Mouse (Mus musculus) heart, postnatal 36 days (tissue): ENCODE measurements around the gene Gabbr1. TPM values are rescaled to one million over a fixed set of nuclear protein-coding genes. Genes with fewer than 3 reads are reported as not detected.

Experiments
- DNase-seq, 2 experiments: peaks; one replicate each; pipeline ENCODE4 v3.0.0; 2021 to 2022
- intact Hi-C: fragments of 180-260 bp; cut with DNase I; formaldehyde crosslinking; loops from one replicate; pipeline ENCODE4 v1.15.1; 2025
- total RNA-seq, 2 experiments: library from RNA; stranded (reverse); gene quantifications; 2 replicates each; pipeline ENCODE4 v1.2.3; 2021

The Gabbr1 gene
- total RNA-seq, 2 experiments from 2014 or later = 8.6 to 9.4 TPM

DNA sequence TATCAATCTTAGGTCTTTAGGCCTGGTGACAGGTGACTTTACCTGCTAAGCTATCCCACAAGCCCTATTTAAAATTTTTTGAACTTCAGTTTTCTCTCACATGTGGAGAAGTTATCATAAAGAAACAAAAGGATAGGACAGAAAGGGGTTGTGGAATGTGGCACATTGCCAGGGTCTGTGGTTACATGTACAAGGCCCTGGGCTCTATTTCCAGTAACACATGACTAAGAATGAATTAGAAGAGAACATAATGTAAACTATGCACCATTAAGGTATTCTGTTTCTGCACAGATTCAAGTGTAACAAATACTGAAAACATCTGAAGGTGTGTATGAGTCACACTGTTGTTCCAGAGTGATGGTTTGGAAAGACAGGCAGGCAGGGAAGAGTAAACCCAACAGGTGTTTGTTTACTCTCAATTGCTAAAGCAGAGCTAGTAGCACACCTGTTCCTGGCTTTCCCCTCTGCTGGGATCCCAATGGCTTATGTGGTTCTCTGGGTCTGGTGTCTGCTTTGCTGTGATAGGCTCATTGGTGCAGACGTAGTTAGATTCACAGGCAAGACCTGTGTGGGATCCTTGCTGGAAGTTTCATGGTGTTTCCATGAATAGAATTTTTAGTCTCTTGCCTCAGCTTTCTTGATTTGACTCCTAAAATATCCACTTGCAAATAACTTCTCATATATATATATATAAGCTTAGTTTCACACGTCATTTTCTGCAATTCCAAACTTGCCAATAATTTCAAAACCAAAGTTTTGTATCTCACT is 6.5 kb upstream of the Gabbr1 start:
- no peak for DNase-seq
- intact Hi-C loops = no loop called here

- intact Hi-C loops = loop anchor here (2.0 to 5.0 kb wide), 3 partner anchors 86 to 202 kb away; partner anchors contain the start of genes Trim31, Znrd1 and Znrd1as
- DNase-seq = no peak
These were observed 1.0 kb upstream of the Gabbr1 start for GRCm38 (mm10) chr17:37044651-37045244.

GRCm38 (mm10) chr17:37046312-37047112 is 746 bp downstream of the Gabbr1 start:
- intact Hi-C loops = loop anchor here (2.0 to 5.0 kb wide), 4 partner anchors 44 to 204 kb away; partner anchors contain the start of gene Trim31

GRCm38 (mm10) chr17:37047332-37047976 is 1.7 kb downstream of the Gabbr1 start:
- no peak for DNase-seq
- intact Hi-C loops = loop anchor here (2.0 to 5.0 kb wide), 4 partner anchors 45 to 205 kb away; partner anchors contain the start of gene Trim31

More at GRCm38 (mm10) chr17:37046312-37047112, 746 bp downstream of the Gabbr1 start:
- peak in 1 of 2 experiments; percentile 54 for DNase-seq

DNA sequence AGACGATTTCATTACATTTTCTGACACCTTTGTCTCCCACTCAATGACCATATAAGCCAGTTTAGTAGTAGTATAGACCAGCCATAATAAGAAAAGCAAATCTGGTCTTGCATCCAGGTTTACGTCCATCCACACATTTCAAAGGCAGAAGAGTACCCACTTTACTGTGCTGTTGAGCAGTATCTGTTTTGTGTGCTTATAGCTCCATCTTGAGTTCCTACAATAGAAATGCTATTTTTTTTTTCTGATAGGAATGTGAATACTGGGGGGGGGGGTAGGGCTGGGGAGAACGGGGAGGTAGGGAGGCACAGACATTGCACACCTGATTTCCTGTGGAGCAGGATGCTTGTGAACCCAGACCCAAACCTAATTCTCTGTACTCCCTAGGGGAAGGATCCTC is 2.2 kb downstream of the Gabbr1 start:
- no peak for DNase-seq
- intact Hi-C loops = loop anchor here (2.0 to 5.0 kb wide), 4 partner anchors 45 to 206 kb away; partner anchors contain the start of gene Trim31

GRCm38 (mm10) chr17:37048383-37048782 is 2.6 kb downstream of the Gabbr1 start:
- intact Hi-C loops = loop anchor here (5.0 kb wide), 2 partner anchors 151 to 206 kb away; partner anchors contain the start of gene Trim31
- no peak for DNase-seq

- DNase-seq = peak; percentile 66 to 80
- intact Hi-C loops = loop anchor here (5.0 kb wide), 2 partner anchors 152 to 207 kb away; partner anchors contain the start of gene Trim31
These were observed 4.0 kb downstream of the Gabbr1 start for GRCm38 (mm10) chr17:37049570-37050310.

DNA sequence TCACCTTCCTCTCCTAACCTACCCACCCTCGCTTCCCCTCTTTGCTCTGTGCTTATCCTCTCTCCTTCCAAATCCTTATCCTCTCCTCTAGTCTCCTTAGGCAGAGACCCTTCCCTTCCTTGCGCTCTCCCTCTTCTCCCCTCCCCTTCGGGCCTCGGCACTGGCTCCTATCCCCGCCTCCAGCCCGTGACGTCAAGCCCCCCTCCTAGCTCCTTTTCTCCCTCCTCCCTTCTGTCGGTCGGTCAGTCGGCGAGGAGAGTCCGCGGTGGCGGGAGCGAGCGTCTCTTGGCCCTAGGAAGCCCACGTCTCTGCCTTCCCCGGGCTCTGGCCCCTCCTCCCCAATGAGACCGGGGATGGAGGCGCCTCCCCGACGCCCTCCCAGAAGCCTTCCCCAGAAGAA is 4.6 kb downstream of the Gabbr1 start:
- intact Hi-C loops = no loop called here
- peak; percentile 77 to 80 for DNase-seq

GRCm38 (mm10) chr17:37050876-37051275 is 5.1 kb downstream of the Gabbr1 start:
- intact Hi-C loops = no loop called here
- DNase-seq = no peak

DNA sequence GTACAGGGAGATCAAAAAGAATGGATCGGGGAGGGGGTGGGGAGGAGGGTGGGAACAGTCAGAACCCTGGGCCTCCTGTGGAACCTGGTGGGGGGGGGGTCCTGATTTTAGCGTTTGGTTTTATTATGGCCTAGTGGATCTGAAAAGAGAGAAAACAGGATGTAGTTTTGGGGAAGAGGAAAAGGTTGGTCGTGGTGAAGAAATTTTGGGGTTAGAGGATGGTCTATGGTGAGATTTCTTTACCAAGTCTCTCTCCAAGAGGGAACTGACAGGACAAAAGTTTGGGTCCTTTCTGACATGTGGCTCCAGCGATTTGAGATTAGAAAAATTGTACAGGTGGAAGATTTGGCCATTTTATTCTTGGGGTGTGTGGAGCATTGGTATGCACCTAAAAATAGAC is 6.0 kb downstream of the Gabbr1 start:
- DNase-seq = no peak
- intact Hi-C loops = no loop called here

- intact Hi-C loops = no loop called here
- DNase-seq = no peak
These were observed 11.2 kb downstream of the Gabbr1 start for GRCm38 (mm10) chr17:37056957-37057356.

GRCm38 (mm10) chr17:37061435-37061834 is 15.7 kb downstream of the Gabbr1 start:
- DNase-seq = no peak
- intact Hi-C loops = no loop called here

- DNase-seq = no peak
- intact Hi-C loops = no loop called here
These were observed 16.4 kb downstream of the Gabbr1 start for GRCm38 (mm10) chr17:37062101-37062641.

- intact Hi-C loops = no loop called here
These were observed 17.3 kb downstream of the Gabbr1 start for GRCm38 (mm10) chr17:37063063-37063462.

GRCm38 (mm10) chr17:37063686-37064495 is 18.1 kb downstream of the Gabbr1 start:
- no peak for DNase-seq
- intact Hi-C loops = no loop called here

More at GRCm38 (mm10) chr17:37063063-37063462, 17.3 kb downstream of the Gabbr1 start:
- no peak for DNase-seq

GRCm38 (mm10) chr17:37065993-37066392 is 20.2 kb downstream of the Gabbr1 start:
- intact Hi-C loops = no loop called here
- DNase-seq = no peak

- DNase-seq = no peak
- intact Hi-C loops = no loop called here
These were observed 22.1 kb downstream of the Gabbr1 start for GRCm38 (mm10) chr17:37067861-37068260.

DNA sequence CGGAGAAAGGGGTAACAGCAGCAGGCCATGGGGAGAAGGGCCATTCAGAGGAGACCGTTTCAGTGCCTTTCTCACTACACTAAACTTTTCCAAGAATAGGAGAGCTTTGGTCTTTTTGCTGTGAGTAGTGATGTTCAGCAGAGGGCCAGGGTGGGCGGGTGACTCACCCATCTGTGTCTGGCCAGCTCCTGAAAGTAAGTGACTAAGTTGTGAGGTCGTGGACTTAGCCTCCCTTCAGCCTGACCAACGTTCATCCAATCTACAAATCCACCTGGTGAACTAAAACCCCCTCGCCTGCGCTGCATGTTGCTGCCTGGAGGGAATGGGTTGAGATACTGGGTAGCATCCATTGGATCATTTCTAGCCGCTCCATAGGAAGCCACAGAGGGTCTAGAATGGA is 24.4 kb downstream of the Gabbr1 start:
- intact Hi-C loops = no loop called here
- no peak for DNase-seq
